Mouse (Mus musculus) inflammation-experienced regulatory T-cells, adult 6 months (primary cell): ENCODE results near the gene 1700016C15Rik. TPM values are rescaled to one million over a fixed set of nuclear protein-coding genes. Genes with fewer than 3 reads are reported as not detected.

ENCODE experiments used
- ATAC-seq: one replicate; pipeline ENCODE4 v1.8.0; 2017
- polyA plus RNA-seq, 3 experiments: library from polyadenylated mRNA; unstranded; fragments of 100-300 nt; shearing (Covaris generic); gene quantifications; one replicate each; pipeline ENCODE4 v1.2.1; 2017

1700016C15Rik gene
- under 1 TPM in 1 of 3 experiments, not detected in 2; 0.80 TPM for polyA plus RNA-seq

DNA sequence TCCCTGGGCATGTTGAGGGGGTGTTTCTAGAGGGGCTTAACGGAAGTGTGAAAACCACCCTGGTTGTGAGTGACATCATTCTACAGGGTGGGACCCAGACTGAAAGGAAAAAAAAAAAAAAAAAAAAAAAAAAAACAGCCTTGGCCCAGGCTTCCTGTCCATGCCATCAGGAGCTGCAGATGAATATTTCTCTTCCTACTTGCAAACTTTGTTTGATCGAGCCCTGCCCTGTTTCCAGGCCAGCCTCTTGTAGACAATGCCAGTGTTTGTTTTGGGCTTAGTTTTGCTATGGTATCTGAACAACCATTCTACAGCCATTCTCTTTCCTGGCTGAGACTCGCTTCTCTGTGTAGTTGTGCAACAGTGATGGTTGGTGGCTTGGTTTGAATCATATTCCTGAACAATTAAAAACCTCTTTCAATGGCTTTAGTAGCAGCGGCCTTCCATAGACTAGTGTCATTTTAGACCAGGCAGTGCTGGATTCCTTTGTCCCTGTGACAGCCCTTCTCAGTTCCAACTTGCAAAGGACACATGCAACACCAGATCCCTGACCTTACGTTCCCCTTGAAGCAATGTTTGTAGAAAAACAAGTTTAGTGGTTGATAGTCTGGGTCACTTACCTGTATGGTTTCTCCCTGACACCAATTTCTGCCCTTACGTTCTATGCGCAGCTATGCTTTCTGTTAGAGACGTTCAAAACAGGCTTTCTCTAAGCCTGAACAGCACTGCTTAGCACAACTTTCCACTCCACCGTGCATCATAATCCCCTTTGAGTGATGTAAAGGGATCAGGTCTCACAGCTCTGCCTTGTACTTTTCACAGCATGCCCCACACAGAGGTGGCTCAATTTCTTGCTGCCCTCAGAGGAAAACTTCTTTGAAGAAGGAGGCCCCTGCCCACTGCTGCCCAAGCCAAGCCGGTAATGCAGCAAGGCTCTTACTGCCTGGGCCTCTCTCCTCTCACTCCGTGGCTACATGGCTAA lies at the start of gene 1700016C15Rik:
1700016C15Rik (plus strand) TSS at position 772 of the 982 bp plus-strand sequence.
- ATAC-seq = no peak

GRCm38 (mm10) chr1:177681239-177681638 lies 48.4 kb upstream of the 1700016C15Rik start:
- ATAC-seq = no peak

DNA sequence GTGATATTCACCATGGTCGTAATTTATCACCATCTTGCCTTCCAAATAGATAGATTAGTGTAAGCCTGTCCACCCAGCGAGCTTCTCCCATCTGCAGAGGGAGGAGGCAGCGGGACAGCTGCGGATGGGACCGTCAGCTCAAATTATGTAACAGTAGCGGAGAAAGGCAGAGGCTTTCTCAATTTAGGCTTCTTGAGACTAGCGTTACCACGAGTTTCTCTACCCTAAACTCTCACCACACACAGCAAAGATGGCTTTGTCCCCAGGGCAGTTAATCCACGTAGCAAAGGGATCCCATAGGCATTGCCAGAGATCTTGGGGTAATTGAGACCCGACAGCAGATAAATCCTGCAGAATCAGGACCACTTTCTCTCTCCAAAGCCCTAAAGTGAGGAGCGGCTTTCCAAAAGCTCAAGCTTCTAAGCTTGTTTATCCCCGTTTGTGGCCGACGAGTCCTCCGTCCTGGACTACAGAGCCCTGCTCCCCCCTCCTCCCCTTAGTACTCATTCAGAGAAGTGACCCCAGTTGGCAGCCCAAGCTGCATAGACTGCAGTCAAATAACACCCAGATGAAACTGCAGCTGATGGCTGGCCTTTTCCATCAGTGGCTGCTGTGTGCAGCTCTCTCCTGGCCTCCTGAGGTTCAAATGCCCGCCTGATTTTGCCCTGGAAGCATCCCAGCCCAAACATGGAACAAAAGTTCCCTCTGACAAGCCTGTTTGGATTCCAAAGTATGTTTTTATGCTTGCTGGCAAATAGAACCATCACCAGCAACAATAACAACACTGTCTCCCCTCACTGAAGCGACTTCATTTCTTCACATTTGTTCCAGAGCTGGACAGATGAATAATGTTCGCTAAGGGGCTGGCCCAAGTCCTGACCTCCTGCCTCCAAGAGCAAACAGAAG lies 45.4 kb upstream of the 1700016C15Rik start:
- ATAC-seq = no peak

- ATAC-seq = peak; percentile 80
Measured at GRCm38 (mm10) chr1:177684901-177685300, 44.7 kb upstream of the 1700016C15Rik start.

DNA sequence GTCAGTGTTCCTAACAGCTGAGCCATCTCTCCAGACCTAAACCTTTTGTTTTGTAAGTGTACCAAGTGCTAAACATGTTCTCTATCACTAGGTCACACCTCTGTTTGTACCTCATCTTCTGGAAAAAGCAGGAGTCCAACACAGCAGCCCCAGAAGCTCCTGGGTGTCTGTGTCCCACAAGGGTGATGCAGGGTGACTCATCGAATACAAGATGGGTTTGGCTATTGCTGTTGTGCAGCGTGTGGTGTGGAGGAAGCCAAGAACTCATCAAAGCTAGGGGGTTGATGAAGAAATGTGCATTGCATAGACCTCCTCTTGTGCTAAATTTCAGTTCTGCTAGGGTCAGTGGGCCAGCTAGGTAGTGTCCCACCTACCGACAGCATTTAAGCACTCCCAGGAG lies 43.5 kb upstream of the 1700016C15Rik start:
- no peak for ATAC-seq

DNA sequence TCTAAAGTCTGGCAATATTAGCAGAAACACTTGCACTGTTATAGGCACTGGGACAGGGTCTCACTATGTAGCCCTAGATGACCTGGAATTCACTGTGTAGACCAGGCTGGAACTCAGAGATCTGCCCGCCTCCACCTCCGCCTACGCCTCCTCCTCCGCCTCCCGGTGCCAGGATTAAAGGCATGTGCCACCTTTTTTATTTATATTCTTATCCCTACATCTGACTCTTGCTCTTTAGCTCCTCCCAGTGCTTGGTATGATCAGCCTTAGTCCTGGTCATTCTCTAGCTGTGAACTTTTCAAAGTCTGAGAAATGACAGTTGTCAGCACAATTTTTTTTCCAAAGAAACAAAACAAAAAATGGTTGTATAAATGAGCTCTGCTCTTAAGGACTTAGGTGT lies 42.6 kb upstream of the 1700016C15Rik start:
- ATAC-seq = no peak

GRCm38 (mm10) chr1:177692491-177692890 lies 37.1 kb upstream of the 1700016C15Rik start:
- no peak for ATAC-seq

GRCm38 (mm10) chr1:177693486-177694252 lies 35.9 kb upstream of the 1700016C15Rik start:
- no peak for ATAC-seq

DNA sequence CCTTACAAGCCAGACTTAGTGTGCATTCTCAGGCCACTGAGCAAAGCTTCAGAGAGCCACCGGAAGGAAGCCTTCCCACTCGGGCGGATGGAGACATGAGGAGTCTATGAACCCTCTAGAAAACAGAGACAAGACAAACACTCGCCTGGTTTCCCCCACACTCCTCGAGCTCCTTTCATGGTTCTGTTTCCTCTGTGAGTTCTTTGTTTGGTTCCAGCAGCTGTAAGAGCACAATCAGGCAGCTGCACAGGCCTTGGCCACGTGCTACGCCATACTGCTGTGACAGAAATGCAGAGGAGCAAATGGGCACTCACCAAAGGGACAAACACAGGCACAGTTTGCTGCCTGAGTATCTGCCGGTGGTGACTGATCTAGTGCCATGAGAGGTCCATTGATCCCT lies 29.1 kb upstream of the 1700016C15Rik start:
- ATAC-seq = no peak

GRCm38 (mm10) chr1:177702481-177703146 lies 27.0 kb upstream of the 1700016C15Rik start:
- ATAC-seq = peak; percentile 77

DNA sequence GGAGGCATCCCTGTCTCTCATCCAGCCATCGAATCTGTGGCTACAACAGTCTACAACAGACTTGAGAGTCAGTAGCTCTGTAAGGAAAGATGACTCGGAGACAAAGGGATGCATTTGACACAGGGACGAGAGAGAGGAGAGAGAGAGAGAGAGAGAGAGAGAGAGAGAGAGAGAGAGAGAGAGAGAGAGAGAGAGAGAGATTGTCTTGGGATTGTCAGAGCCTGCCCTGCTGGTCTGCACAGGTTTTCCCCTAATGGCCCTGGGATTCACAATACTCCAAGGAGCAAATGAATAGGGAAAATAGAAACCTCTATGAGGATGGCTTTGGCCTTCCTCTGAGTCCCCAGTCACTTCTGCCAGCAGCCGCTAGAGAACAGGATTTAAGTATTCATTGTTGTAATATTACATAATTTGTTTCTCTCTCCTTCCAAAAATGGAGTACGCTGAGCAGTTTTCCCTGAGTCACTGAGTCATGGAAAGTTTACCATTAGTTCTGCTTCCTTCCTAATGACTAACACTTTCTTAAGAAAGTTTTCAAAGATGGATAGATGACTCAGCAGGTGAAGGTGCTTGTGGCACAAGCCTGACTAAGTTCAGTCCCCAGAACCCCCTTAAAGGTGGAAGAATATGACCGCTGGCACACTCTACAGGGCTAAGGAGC lies 26.3 kb upstream of the 1700016C15Rik start:
- ATAC-seq = no peak

DNA sequence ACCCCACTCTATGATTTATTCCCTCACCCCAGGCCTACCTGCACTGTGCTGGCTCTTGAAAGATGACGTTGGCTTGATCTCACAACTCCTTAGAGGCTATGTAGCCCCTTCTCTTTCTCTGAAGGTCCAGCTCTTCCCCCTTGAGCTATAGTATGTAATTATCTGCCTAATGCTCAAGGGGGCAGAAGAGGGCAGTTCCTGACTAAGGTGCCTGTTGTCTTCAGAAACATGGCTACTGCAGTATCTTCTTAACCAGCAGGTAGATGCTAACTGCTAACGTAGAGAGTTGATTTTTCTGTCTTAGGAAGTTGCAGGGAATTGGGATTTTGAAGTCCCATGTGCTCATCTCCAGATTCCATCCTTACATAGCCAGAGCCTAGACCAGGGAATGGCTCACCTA lies 24.4 kb upstream of the 1700016C15Rik start:
- ATAC-seq = peak; percentile 40

DNA sequence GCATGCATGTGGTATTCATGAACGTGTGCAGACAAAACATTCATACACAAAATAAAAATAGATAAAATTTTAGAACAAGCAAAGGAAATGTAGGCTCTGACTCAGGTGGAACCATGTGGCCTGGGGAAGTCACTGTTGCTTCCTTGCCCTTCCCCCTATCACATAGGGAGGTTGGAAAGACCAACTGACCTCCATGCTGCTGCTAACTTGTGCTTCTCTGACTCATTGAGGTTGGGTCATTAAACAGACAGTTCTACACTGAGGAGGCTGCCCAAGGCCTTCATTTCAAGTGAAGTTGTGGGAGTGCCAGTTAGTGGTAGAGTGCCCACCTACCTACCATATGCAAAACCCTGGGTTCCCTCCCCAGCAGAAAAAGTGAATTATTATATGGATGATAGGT lies 22.0 kb upstream of the 1700016C15Rik start:
- no peak for ATAC-seq

DNA sequence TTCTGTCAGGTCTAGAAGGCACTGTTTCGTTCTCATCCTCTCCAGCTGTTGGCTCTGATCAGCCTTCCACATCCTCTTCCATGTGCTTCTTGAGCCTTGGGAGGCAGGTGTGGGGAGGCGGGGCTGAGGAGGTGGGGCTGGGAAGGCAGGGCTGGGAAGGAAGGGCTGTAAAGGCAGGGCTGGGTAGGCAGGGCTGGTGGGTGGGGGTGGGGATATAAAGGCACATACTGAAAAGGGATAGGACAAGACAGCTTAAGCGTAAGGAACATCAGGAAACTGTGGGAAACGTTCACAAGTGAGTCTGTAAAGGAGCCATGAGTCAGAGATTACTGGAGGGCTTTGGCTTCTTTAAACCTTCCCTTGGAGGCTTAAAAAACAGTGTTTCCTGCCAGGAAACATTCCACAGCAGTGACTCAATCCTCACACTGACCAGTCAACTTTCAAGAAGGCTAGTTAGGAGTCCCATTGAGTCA lies 21.0 kb upstream of the 1700016C15Rik start:
- ATAC-seq = no peak

DNA sequence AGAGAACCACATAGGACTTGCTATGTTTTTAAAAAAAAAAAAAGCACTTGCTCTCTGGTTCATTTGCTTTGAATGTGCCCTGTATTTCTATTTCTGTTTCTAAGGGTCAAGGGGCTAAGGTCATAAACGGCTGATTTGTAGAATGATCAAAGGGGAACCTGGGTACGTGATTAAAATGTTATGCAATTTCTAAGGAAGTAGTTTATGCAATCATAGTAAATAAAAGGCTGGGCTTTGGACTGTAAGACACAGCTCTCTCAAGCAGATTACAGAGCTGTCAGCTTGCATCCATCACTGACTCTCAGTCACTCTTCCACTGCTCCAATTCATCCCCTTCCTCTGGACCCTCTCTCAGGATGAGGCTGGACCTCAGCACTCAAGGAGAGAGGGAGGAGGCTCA lies 18.6 kb upstream of the 1700016C15Rik start:
- no peak for ATAC-seq

GRCm38 (mm10) chr1:177711418-177711817 lies 18.2 kb upstream of the 1700016C15Rik start:
- ATAC-seq = no peak

- no peak for ATAC-seq
Measured at GRCm38 (mm10) chr1:177713635-177714396, 15.8 kb upstream of the 1700016C15Rik start.

- ATAC-seq = no peak
Measured at GRCm38 (mm10) chr1:177714397-177715012, 15.1 kb upstream of the 1700016C15Rik start.

- no peak for ATAC-seq
Measured at GRCm38 (mm10) chr1:177716448-177716847, 13.2 kb upstream of the 1700016C15Rik start.
